Mouse (Mus musculus) forebrain, embryonic 15.5 days (tissue): ENCODE measurements around the gene Evx2. TPM values are rescaled to one million over a fixed set of nuclear protein-coding genes. Genes with fewer than 3 reads are reported as not detected.

ENCODE experiments used
- ATAC-seq: fragments of 200-750 bp; cut with Nextera tagmentation; replicated peaks from 2 replicates; pipeline ENCODE4 v1.8.0; 2017; ENCODE audit warnings: mild to moderate bottlenecking, moderate TSS enrichment, moderate library complexity
- H3K27ac ChIP-seq: fragments of 300-500 bp; sonication (generic); replicated peaks from 2 replicates; pipeline ENCODE4 v1.5.1; 2015; ENCODE audit warnings: mild to moderate bottlenecking, inconsistent platforms
- H3K27me3 ChIP-seq: fragments of 300-500 bp; sonication (generic); 2 replicates; pipeline ENCODE4 v1.6.1; 2015; ENCODE audit warnings: inconsistent platforms
- H3K36me3 ChIP-seq: fragments of 300-500 bp; sonication (generic); 2 replicates; pipeline ENCODE4 v1.6.1; 2015; ENCODE audit warnings: mild to moderate bottlenecking, inconsistent platforms
- H3K4me1 ChIP-seq: fragments of 300-500 bp; sonication (generic); 2 replicates; pipeline ENCODE4 v1.6.1; 2015; ENCODE audit warnings: inconsistent platforms
- H3K4me2 ChIP-seq: fragments of 300-500 bp; sonication (generic); replicated peaks from 2 replicates; pipeline ENCODE4 v1.6.1; 2015; ENCODE audit warnings: mild to moderate bottlenecking, inconsistent platforms
- H3K4me3 ChIP-seq: fragments of 300-500 bp; sonication (generic); 2 replicates; pipeline ENCODE4 v1.5.1; 2015; ENCODE audit warnings: mild to moderate bottlenecking, inconsistent platforms
- H3K9ac ChIP-seq: fragments of 300-500 bp; sonication (generic); replicated peaks from 2 replicates; pipeline ENCODE4 v1.6.1; 2015; ENCODE audit warnings: mild to moderate bottlenecking, inconsistent platforms
- H3K9me3 ChIP-seq: fragments of 300-500 bp; sonication (generic); 2 replicates; pipeline ENCODE4 v1.6.1; 2016; ENCODE audit warnings: inconsistent platforms
- WGBS: fragments of 180-500 bp; shearing (Covaris S2); methylation state at CpG from one replicate; pipeline ENCODE4 v1.1.7; 2015; ENCODE audit warnings: mixed read lengths; 5-methylcytosine and 5-hydroxymethylcytosine counted together
- polyA plus RNA-seq: library from polyadenylated mRNA; unstranded; fragments of >200 nt; fragmentation: Nextera tagmentation; extraction: Ambion mirVana; gene quantifications from 2 replicates; pipeline ENCODE4 v1.2.1, GENCODE M21; 2015

Evx2 gene
- polyA plus RNA-seq, 1 experiment from 2014 or later = not detected

DNA sequence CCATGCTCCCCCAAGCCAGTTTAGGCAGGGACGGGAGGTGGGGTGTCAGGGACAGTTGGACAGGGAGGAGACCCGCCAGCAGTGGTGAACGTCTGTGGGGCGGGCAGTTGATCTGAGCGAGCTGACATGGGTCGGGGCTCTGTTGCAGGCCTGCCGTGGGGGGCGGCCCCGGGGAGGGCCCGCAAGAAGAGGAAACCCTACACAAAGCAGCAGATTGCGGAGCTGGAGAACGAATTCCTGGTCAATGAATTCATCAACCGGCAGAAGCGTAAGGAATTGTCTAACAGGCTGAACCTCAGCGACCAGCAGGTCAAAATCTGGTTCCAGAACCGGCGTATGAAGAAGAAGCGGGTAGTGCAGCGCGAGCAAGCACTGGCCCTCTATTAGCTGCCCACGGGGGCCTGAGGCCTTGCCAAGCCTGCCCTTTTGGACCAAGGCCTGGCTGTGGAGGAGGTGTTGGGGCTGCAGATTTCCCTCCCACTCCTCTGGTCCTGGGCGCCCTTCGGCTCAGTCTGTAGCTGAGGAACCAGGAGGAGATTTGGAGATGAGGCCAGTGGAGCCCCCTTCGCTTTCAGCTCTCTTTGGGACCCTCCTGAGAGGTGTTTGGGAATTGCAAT lies 16.4 kb upstream of the Evx2 start:
- Histone ChIP-seq H3K27me3 (peaks cover 99% of the 10 kb centered on the region), H3K9ac (no peak overlapping the region), H3K4me2 (no peak overlapping the region), H3K27ac (no peak overlapping the region), H3K9me3 (no peaks in the 10 kb centered on the region), H3K4me1 (peaks cover 8% of the 10 kb centered on the region; the same call in 1 of the 2 replicates), H3K4me3 (no peak overlapping the region), H3K36me3 (no peaks in the 10 kb centered on the region)
- ATAC-seq = no peak
- 5% methylated on average over 24 of the region's 24 CpGs for WGBS

DNA sequence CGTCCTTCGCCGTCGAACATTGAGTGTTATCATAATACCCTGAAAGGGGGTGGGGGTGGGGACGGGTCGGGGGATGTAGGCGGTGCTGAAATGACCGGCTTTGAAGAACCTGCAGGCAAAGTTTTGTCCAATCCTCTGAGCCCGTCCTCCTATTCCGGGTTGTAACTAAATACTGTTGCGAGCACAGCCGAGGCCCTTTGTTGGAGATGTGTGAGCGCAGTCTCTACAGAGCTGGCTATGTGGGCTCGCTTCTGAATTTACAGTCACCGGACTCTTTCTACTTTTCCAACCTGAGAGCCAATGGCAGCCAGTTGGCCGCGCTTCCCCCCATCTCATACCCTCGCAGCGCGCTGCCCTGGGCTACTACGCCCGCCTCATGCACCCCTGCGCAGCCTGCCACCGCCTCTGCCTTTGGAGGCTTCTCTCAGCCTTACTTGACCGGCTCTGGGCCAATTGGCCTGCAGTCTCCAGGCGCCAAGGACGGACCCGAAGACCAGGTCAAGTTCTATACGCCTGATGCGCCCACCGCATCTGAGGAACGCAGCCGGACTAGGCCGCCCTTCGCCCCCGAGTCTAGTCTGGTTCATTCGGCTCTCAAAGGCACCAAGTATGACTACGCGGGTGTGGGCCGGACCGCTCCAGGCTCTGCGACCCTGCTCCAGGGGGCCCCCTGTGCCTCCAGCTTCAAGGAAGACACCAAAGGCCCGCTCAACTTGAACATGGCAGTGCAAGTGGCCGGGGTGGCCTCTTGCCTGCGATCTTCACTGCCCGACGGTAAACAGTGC lies 15.7 kb upstream of the Evx2 start, which contains the start of gene Hoxd12:
TSS of gene Hoxd12 (plus strand) at position 133 of the 785 bp plus-strand sequence.
- Histone ChIP-seq H3K36me3 (no peaks in the 10 kb centered on the region), H3K27me3 (peaks cover 99% of the 10 kb centered on the region), H3K9ac (no peak within 1 kb of the TSS), H3K4me2 (no peak within 1 kb of the TSS), H3K9me3 (no peaks in the 10 kb centered on the region), H3K4me3 (no peak within 1 kb of the TSS), H3K27ac (no peak within 1 kb of the TSS), H3K4me1 (peaks cover 8% of the 10 kb centered on the region; the same call in 1 of the 2 replicates)
- 2% methylated on average over 47 of the region's 47 CpGs for WGBS
- ATAC-seq = no peak

DNA sequence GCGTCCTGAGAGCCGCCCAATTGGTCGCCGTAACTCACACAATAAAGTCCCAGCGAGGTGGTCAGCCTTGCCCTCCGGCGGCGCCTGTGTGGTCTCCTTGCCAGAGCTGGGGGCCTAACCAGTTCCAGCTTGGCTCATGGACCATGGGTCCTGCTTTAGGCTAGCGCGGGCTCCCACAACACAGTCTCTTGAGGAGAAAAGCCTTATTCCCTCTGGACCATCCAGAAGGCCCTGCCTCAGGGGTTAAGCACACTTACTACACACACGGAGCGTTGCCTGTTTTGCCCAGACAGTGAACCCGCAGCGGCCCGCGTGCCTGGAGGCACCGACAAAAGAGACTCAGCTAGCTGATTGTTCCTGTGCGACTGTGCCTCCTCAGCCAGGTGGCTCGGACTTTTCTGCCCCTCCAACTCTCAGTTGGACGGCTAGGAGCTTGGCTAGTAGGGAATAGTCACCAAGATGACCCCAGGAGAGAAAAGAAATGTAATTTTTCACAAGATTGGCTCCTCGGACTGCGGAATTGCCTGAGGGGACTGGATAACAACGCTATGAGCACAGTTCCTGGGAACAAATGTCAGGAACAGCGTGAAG lies 14.6 kb upstream of the Evx2 start:
- Histone ChIP-seq H3K27me3 (peaks cover 99% of the 10 kb centered on the region), H3K4me2 (no peak overlapping the region), H3K9me3 (no peaks in the 10 kb centered on the region), H3K36me3 (no peaks in the 10 kb centered on the region), H3K9ac (no peak overlapping the region), H3K4me1 (peaks cover 5% of the 10 kb centered on the region; the same call in 1 of the 2 replicates), H3K27ac (no peak overlapping the region), H3K4me3 (no peak overlapping the region)
- no peak for ATAC-seq
- WGBS = 2% methylated on average over 24 of the region's 24 CpGs

DNA sequence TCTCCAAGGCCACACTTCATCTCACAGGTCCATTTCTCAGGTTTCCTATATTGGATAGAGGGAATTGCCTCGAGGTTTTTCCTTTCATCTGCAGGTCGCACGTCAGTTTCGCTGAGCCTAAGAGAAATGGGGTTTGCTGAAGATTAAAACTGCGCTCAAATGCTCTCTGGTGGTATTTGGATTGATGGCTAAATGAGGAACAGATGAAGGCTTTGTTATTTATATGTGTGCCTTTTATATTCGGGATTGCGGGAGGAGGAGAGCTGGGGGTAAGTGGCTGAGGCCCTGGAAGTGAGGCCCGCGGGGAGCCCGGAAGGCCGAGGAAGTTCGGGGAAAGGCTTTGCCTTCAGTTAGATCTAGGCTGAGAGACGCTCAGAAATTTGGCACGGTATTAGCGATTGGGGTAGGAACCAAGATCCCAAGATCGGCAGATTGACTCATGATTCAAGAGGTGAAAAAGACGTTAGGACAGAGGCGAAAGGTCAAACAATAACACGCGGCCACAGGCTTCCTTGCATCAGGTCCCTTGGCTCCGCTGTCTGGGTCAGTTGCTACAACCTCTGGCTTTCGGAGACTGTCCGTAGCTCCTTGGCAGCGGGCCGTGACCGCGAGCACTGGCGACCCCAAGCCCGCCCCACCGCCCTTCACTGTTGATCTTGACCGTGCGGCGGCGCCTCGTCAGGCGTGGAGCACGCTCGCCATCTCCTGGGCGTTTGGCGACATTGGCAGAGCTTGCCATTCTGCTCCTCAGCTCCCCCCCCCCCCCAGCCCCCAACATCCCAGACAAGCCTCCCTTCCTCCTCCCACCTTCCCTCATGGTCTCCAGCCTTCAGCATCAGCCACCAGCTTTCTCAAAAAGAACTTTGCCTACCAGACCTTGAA lies 13.4 kb upstream of the Evx2 start:
- Histone ChIP-seq H3K27ac (no peak overlapping the region), H3K4me1 (peaks cover 16% of the 10 kb centered on the region), H3K9me3 (no peaks in the 10 kb centered on the region), H3K4me3 (peak overlapping the region; percentile 27), H3K4me2 (peak overlapping the region; percentile 39), H3K9ac (no peak overlapping the region), H3K27me3 (peaks cover 99% of the 10 kb centered on the region), H3K36me3 (no peaks in the 10 kb centered on the region)
- ATAC-seq = peak; percentile 55; the same call in 1 of the 2 replicates
- WGBS = 2% methylated on average over 40 of the region's 40 CpGs

DNA sequence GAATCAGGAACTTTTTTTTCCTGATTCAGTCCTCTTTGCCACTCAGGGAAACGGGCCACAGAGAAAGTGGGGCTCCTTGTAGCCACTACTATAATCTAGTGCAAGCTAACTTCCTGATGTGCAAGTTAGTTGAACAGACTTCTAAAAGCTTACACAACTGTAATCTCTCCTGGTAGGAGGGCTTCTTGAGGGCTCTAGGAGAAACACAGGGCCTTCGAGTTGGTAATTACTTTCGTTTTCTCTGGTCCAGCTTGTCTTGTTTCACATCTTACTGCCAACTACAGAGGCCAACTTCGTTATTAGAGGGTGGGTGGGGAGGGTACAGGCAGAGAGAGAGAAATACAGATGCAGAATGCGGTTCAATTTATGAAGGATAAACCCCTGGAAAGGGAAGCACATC lies 12.5 kb upstream of the Evx2 start:
- 6% methylated on average over 5 of the region's 5 CpGs for WGBS
- no peak for ATAC-seq
- Histone ChIP-seq H3K4me2 (no peak overlapping the region), H3K36me3 (no peaks in the 10 kb centered on the region), H3K9me3 (no peaks in the 10 kb centered on the region), H3K4me1 (peaks cover 17% of the 10 kb centered on the region), H3K27ac (no peak overlapping the region), H3K4me3 (no peak overlapping the region), H3K9ac (no peak overlapping the region), H3K27me3 (peaks cover 99% of the 10 kb centered on the region)

DNA sequence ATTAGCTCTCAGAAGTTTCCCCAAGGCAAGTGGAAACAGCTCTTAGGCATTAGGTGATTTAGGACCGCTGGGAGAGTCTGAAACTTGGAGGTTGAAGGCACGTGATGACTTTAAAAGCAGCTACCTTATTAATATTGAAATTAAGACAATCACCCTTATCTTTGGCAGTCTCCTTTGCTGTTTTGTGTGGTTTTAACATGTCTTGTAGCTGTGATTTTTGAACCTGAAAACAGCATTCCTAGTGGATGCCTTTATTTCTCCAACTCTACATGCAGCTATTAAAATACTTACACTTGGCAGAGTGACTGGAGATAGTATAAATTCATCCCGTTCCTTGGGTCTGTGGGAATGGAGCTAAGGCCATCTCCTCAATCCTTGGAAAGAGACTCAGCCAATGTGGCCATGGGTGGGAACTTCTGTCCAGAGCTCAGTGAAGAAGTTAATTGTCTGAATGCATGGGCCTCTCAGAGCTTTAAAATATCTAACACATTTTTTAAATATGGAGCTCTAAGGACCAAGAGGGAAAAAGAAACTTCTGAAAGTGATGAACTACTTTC lies 11.4 kb upstream of the Evx2 start:
- Histone ChIP-seq H3K27ac (no peak overlapping the region), H3K4me2 (no peak overlapping the region), H3K36me3 (no peaks in the 10 kb centered on the region), H3K9me3 (no peaks in the 10 kb centered on the region), H3K4me3 (no peak overlapping the region), H3K4me1 (peaks cover 17% of the 10 kb centered on the region), H3K9ac (no peak overlapping the region), H3K27me3 (peaks cover 97% of the 10 kb centered on the region)
- 1% methylated on average over 3 of the region's 3 CpGs for WGBS
- no peak for ATAC-seq

DNA sequence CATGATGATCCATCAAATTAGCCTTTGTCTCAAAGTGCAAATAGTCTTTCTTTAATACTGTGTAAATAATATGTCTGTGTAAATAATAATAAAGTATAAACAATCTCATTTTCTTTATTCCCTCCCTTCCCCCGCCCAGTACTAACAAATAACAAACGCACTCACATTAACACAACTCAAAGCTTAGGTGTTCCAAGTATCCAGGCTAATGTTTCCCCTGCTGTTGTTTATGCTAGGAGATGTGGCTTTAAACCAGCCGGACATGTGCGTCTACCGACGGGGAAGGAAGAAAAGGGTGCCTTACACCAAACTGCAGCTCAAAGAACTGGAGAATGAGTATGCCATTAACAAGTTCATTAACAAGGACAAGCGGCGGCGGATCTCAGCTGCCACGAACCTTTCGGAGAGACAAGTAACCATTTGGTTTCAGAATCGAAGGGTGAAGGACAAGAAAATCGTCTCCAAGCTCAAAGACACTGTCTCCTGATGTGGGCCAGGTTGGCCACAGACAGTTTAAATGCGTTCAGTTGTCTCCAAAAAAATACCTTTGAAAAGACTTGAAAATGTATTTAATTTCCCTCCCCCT lies 10.4 kb upstream of the Evx2 start:
- WGBS = under 1% methylated on average over 14 of the region's 14 CpGs
- H3K9ac ChIP-seq = no peak overlapping the region
- ATAC-seq = no peak
- no peak overlapping the region for H3K27ac ChIP-seq
- H3K4me1 ChIP-seq = peaks cover 17% of the 10 kb centered on the region
- no peaks in the 10 kb centered on the region for H3K36me3 ChIP-seq
- no peak overlapping the region for H3K4me2 ChIP-seq
- H3K4me3 ChIP-seq = no peak overlapping the region
- H3K9me3 ChIP-seq = no peaks in the 10 kb centered on the region
- H3K27me3 ChIP-seq = peaks cover 96% of the 10 kb centered on the region

DNA sequence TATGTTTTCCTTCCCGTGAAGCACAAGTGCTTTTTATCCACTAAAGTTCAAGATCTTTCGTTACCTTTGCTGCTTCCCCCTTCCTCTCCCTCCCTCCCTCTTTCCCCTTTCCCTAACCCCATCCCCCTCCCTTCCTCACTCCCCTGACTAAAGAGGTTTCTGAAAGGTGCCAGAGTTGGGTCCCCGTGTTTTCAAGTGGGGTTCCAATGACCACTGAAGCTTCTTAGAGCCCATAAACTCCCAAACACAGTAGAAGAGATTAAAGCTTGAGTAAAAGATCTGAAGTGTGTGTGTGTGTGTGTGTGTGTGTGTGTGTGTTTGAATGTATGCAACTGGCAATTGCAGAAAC lies 9.8 kb upstream of the Evx2 start:
- no peak for ATAC-seq
- no peaks in the 10 kb centered on the region for H3K9me3 ChIP-seq
- no peak overlapping the region for H3K9ac ChIP-seq
- peaks cover 96% of the 10 kb centered on the region for H3K27me3 ChIP-seq
- WGBS = 4% methylated on average over 3 of the region's 3 CpGs
- no peak overlapping the region for H3K27ac ChIP-seq
- no peak overlapping the region for H3K4me3 ChIP-seq
- no peaks in the 10 kb centered on the region for H3K36me3 ChIP-seq
- H3K4me2 ChIP-seq = no peak overlapping the region
- peaks cover 17% of the 10 kb centered on the region for H3K4me1 ChIP-seq

DNA sequence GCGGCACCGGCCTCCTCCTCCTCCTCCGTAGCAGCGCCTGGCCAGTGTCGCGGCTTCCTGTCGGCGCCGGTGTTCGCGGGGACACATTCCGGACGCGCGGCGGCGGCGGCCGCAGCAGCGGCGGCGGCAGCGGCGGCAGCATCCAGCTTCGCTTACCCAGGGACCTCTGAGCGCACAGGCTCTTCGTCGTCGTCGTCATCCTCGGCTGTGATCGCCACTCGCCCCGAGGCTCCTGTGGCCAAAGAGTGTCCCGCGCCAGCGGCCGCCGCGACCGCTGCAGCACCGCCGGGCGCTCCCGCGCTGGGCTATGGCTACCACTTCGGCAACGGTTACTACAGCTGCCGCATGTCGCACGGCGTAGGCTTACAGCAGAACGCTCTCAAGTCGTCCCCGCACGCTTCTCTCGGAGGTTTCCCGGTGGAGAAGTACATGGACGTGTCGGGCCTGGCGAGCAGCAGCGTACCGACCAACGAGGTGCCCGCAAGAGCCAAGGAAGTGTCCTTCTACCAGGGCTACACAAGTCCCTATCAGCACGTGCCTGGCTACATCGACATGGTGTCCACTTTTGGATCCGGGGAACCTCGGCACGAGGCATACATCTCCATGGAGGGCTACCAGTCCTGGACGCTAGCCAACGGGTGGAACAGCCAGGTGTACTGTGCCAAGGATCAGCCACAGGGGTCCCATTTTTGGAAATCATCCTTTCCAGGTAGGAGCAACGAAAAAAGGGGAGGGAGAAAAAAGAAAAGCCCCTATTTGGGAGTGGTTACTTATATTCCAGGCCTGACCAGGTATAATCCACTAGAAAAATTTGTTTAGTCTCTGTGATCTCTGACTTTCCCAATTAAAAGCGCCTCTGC lies 9.2 kb upstream of the Evx2 start:
- Histone ChIP-seq H3K27ac (no peak overlapping the region), H3K36me3 (no peaks in the 10 kb centered on the region), H3K27me3 (peaks cover 96% of the 10 kb centered on the region), H3K4me3 (peak overlapping the region; percentile 21), H3K9ac (no peak overlapping the region), H3K4me2 (peak overlapping the region; percentile 48), H3K4me1 (peaks cover 17% of the 10 kb centered on the region), H3K9me3 (no peaks in the 10 kb centered on the region)
- WGBS = 1% methylated on average over 60 of the region's 74 CpGs
- ATAC-seq = no peak; the same call in 1 of the 2 replicates

DNA sequence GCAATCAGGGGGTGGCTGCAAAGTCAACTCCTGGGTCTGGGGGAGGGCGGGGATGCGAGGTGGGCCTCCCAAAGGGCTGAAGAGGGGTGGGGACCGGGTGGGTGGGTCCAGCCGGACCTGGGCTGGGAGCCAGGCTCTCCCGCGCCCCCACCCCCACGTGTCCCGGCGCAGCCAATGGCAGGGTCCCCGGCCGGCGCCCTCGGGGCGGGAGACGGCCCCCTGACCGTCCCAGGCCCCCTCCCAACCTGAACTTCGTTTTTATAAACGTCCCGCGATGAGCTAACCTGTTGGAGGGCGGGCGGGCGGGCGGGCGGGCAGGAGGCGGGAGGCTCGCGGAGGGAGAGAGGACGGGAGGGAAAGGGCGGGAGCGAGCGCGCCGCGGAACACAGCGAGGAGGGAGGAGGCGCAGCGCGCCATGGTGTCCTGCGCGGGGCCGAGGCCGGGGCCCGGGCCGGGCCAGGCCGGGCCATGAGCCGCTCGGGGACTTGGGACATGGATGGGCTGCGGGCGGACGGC lies 8.5 kb upstream of the Evx2 start, which contains the start of gene Hoxd13:
TSS of gene Hoxd13 (plus strand) at position 469 of the 516 bp plus-strand sequence.
- 0% methylated on average over 36 of the region's 51 CpGs for WGBS
- Histone ChIP-seq H3K4me3 (peak within 1 kb of the TSS; percentile 21), H3K9ac (no peak within 1 kb of the TSS), H3K27ac (no peak within 1 kb of the TSS), H3K36me3 (no peaks in the 10 kb centered on the region), H3K27me3 (peaks cover 96% of the 10 kb centered on the region), H3K4me2 (peak within 1 kb of the TSS; percentile 48), H3K9me3 (no peaks in the 10 kb centered on the region), H3K4me1 (peaks cover 16% of the 10 kb centered on the region)
- ATAC-seq = no peak
